In the genomic region with DNA sequence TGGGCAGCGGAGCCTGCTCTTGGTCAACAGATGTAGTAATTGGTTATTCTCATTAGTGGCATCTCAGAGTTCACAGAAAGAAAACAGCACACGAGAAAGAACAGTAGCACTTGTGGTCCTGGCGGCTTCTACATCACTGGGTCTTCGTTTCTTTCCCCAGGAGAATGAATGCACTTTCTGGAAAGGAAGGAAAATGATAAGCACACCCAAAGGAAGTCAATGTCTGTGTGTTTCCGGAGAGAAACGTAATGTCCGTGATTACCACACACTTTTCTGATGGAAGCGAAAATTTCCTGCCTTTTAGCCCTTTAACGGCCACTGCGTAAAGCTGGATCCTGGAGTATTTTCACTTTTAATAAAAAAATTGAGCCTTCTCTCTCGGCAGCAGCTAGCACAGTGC, we compare ENCODE assay signal across 8 mouse cellular contexts.
A peak's percentile ranks its signal among the peaks of the same experiment; 100 is the strongest.
DNase-seq lines count a peak whose midpoint lies in the region; ATAC-seq and TF ChIP-seq lines count a peak whose summit lies in the region.
"Had no signal": no experiment of that assay in that cellular context is flagged by ENCODE, and none has a peak within 500 bp of the region (broad histone marks: within the 10 kb centered on the region; RNA-seq: fewer than 3 reads in every experiment).

No protein-coding gene starts in this region.

- no peaks in the 10 kb centered on the region for H3K27me3 ChIP-seq in lung, postnatal 0 days (replicated peaks; ENCODE audit: insufficient read depth, low read length)
- H3K27me3 ChIP-seq in heart, embryonic 11.5 days (ENCODE audit: control insufficient read depth, insufficient read depth, low read length) = no peaks in the 10 kb centered on the region
- H3K27me3 ChIP-seq: Patski had no signal

- WGBS in lung, postnatal 0 days = 52% methylated on average over 11 of the region's 11 CpGs
- 30% methylated on average over 11 of the region's 11 CpGs for WGBS in lung, adult 2 months
- WGBS in heart, embryonic 11.5 days (ENCODE audit: insufficient replicate concordance) = 58% methylated on average over 11 of the region's 11 CpGs

- no peaks in the 10 kb centered on the region for H3K9me3 ChIP-seq in lung, postnatal 0 days (ENCODE audit: low read length)
- H3K9me3 ChIP-seq in heart, embryonic 11.5 days (replicated peaks; ENCODE audit: control insufficient read depth, low read length) = no peaks in the 10 kb centered on the region

- peak; percentile 69 for TF ChIP-seq EP300 in lung, postnatal 0 days (IDR thresholded peaks at IDR 0.05)

- TF ChIP-seq POLR2A in lung, adult 2 months (IDR thresholded peaks at IDR 0.05; ENCODE audit: borderline replicate concordance, extremely low read depth, low read depth, low read length) = no peak

- H3K27ac ChIP-seq in lung, postnatal 0 days (ENCODE audit: low read length) = peak overlapping the region; percentile 23
- peak overlapping the region; percentile 60 for H3K27ac ChIP-seq in heart, embryonic 11.5 days (ENCODE audit: low read depth, low read length)

- H3K4me2 ChIP-seq in lung, postnatal 0 days (replicated peaks; ENCODE audit: low read depth, low read length) = no peak overlapping the region
- no peak overlapping the region for H3K4me2 ChIP-seq in heart, embryonic 11.5 days

- peak; percentile 52 for ATAC-seq in lung, postnatal 0 days
- ATAC-seq in heart, embryonic 11.5 days (replicated peaks; ENCODE audit: insufficient number of reproducible peaks, low FRiP score, low TSS enrichment) = no peak
- ATAC-seq in megakaryocyte progenitor cell, adult 5-6 weeks (replicated peaks; ENCODE audit: poor library complexity) = peak; percentile 37
- ATAC-seq: Patski had no signal

- no peak for TF ChIP-seq CTCF in lung, postnatal 0 days (IDR thresholded peaks at IDR 0.05)
- TF ChIP-seq CTCF in lung, adult 2 months (IDR thresholded peaks at IDR 0.05; ENCODE audit: insufficient read depth, low read length) = no peak

- H3K36me3 ChIP-seq in lung, postnatal 0 days (ENCODE audit: insufficient read depth, low read length) = no peaks in the 10 kb centered on the region
- no peaks in the 10 kb centered on the region for H3K36me3 ChIP-seq in heart, embryonic 11.5 days (ENCODE audit: control insufficient read depth, insufficient read depth, low read length)

- no peak overlapping the region for H3K9ac ChIP-seq in lung, postnatal 0 days (replicated peaks; ENCODE audit: low read depth)
- no peak overlapping the region for H3K9ac ChIP-seq in heart, embryonic 11.5 days (ENCODE audit: low read depth, low read length)

- no peaks in the 10 kb centered on the region for H3K4me1 ChIP-seq in lung, postnatal 0 days (ENCODE audit: insufficient read depth, low read depth, low read length)
- H3K4me1 ChIP-seq in lung, adult 2 months (ENCODE audit: control insufficient read depth, insufficient read depth, low read length) = peaks cover 10% of the 10 kb centered on the region
- no peaks in the 10 kb centered on the region; the same call in 1 of the 2 replicates for H3K4me1 ChIP-seq in heart, embryonic 11.5 days (ENCODE audit: control insufficient read depth, insufficient read depth, low read length)

- no peak overlapping the region for H3K4me3 ChIP-seq in lung, postnatal 0 days (ENCODE audit: low read depth, low read length)
- H3K4me3 ChIP-seq in lung, adult 2 months (replicated peaks; ENCODE audit: extremely low read depth, low read depth, low read length) = no peak overlapping the region
- H3K4me3 ChIP-seq in heart, embryonic 11.5 days (ENCODE audit: low read depth, low read length) = no peak overlapping the region

- DNase-seq in lung, postnatal 0 days (ENCODE audit: low spot score) = peak; percentile 27
- no peak for DNase-seq in lung, adult 2 months
- DNase-seq in kidney, adult 9 months = peak; percentile 49
- no peak for DNase-seq in urinary bladder, postnatal 25 days (ENCODE audit: low spot score)
- no peak for DNase-seq in right cerebral cortex, postnatal 4 days

Comparison
In these comparisons a context has a peak if more than half of its experiments do, and no peak if none do; other contexts are left out.
1. DNase-seq: peak in lung, postnatal 0 days (single experiment) and kidney, adult 9 months (single experiment); none in lung, adult 2 months (single experiment), urinary bladder, postnatal 25 days (single experiment) and right cerebral cortex, postnatal 4 days (single experiment).